Mouse (Mus musculus) frontal cortex, postnatal 10 days (tissue): ENCODE data around the gene Rac3.
A peak's percentile ranks its signal among the peaks of the same experiment; 100 is the strongest.
"Not testable (repeated sequence)": the region's sequence is repeated elsewhere in the genome, so short reads cannot be mapped to it uniquely, and the experiment has no call there.

ENCODE experiments used
- DNase-seq, 2 experiments: peaks; one replicate each; pipeline ENCODE4 v3.0.0; 2022; ENCODE audit warnings: low spot score in 2 of 2, mixed read lengths in 1 of 2

The Rac3 gene

DNA sequence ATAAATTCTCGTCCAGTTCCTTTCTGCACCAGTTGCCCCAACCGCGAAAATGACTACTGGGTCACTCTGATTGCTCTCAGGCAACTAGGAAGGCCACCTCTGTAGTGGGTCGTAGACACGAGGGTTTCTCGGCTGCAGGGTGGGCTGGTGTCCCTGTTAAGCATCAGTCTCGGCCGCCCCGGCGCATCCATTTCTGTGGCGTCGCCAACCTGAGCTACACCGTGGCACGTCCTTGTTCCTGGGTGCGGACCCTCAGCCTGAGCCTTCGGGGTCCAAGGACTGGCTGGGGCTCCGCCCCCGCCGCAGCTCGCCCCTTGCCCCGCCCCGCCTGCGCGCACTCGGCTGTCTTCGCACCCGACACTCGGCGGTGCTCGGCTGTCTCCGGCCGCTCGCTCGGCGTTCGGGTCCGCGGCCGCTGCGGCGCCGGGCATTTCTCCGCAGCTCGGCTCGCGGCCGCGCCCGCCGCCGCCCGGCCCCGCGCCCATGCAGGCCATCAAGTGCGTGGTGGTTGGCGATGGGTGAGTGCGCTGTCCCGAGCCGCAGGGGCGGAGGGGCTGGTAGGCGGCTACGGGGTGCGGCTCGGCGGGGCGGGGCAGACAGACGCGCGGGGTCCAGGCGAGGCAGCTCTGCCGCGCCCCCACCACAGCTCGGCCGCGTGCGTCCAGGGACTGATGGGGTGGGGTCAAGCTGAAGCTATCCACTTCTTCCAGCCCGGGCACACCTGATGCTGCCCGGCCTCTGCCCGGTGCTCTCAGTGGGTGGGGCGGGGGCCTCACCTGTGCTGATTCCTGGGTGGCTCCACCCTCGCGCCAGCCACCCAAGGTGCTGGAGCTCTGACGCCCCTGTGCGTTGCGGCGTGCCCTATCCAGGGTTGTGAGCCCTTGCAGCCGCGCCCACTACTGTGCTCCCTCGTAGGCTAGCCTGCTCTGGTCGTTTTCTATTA is at the start of gene Rac3:
Gene Rac3, plus strand, starts transcription at position 347 of the 943 bp plus-strand sequence.
- DNase-seq: peak in 1 of 2 experiments; percentile 76

DNA sequence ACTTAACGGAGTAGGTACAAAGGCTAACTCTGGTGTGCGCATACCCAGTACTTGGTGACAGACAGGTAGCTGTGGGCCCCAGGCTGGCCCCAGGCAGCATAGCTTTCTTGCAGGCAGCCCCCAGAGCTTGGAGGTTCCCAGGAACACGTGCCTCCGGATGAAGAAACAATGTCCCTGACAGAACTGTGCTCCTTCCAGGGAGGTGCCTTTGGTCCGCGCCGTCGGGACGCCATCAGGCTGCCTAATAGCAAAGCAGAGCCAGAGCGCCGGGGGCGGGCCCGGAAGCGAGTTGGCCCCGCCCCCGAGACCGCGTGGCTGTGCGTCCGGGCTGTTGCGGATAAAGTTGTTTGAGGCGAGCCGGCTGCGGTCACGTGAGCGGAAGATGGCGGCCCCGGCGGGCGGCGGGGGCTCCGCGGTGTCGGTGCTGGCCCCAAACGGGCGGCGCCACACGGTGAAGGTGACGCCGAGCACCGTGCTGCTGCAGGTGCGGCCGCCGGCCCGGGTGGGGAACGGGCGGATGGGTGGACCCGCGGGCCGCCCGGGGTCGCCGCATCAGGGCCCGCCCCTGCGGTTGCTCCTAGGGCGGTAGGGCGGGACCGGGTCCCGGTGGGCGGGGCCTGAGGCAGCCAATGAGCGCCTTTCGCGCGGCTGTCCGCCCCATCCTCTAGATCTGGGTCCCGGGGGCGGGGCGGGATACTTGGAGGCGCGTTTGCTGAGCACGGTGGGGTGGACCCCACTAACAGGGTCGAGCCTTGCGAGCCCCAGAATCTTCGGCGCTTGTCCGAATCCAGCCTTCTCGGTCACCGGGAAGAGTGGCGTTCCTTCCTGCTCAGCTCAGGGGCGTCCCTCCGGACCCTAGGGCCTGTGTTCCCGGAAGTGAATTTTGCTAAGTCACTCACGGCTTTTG is 48.3 kb upstream of the Rac3 start, which contains the start of gene Aspscr1:
Gene Aspscr1, plus strand, starts transcription at position 287 of the 907 bp plus-strand sequence.
- peak; percentile 92 to 93 for DNase-seq

DNA sequence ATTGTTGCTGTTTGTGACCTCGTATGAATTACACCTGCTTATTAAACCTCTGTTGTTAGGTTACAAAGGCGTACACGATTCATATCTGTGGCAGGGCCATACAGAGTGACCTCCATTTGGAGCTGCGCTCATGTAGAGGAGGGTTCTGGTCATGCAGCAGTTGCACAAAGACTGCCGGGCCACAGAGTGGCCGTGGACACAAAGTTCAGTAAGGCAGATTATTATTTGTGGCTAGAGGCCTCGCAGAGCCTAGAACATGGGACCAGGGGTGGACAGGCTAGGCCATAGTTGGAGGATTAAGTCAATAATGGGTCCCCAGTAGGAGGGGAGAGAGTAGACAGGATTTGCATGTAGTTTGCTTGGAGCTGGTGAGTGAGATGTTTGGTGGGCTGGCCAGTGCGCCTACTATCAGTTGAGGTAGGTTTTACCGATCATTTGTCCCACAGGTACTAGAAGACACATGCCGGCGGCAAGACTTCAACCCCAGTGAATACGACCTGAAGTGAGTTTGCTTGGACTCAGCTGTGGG is 47.6 kb upstream of the Rac3 start:
- DNase-seq: no peak

DNA sequence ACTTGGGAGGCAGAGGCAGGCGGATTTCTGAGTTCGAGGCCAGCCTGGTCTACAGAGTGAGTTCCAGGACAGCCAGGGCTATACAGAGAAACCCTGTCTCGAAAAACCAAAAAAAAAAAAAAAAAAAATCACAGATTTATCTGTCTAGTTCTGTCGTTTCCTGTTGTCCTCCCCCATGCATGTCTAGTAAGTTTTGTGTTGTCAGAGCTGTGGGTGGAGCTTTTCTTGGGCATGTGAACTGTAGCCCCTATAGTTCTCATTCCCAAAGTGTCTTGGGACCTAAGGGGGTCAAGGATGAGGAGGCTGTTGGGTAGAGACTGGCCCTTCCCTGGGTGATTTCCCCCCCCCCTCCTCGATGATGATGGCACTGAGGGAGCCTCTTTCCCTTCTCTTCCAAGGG is 45.4 kb upstream of the Rac3 start:
- DNase-seq: not testable (repeated sequence)

DNA sequence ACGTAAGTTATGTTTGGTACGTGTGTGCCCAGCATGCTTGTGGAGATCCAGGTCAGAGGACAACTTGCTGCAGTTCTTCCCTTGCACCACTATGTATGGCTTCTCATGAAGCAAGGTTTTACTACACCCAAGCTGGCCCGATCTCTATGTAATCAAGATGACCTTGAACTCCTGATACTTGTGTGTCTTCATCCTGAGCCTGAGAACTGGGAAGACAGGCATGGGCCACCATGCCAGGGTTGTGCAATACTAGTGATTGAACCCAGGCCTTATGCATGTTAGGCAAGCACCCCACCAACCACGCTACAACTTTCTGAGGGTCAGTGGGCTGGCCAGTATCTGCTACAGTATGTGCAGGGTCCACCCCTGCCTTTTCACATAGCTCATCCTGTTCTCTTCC is 44.3 kb upstream of the Rac3 start:
- no peak for DNase-seq

DNA sequence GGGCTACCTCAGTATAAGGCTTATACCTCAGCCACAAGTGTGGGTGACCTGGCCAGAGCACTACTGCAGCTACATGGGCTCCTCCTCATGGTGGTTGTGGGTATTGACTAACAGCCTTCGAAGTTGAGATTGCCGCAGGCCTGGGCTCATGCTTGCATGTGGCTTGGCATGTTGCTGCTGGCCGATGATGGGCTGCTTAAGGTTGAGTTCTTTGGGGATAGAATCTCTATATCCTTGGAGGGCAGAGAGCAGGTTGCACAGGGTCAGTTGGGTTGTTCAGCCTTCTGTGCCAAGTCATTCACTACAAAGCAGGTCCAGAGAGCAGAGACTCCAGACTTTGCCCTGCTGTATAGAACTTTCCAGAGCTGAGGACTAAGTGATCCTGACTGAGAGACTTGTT is 41.4 kb upstream of the Rac3 start:
- no peak for DNase-seq

- no peak for DNase-seq
Observed at GRCm38 (mm10) chr11:120682683-120683082, 38.6 kb upstream of the Rac3 start.

DNA sequence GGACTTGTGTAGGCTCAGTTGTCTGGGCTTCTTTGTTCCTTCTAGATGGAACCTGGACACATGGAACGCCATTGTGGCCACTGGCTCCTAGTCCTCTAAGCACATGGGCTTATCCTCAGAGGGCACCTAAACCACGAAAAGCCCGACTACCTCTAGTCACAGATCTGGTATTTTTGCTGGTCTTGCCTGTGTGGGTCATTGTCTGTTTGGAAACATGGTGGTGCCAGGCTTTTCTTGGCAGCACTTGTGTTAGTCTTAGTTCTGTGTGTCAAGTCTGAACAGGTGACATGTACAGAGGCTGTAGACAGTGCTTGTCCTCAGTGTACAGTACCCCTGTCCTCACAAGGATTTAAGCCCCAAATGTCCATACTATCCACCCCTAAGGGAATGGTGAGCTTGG is 37.7 kb upstream of the Rac3 start:
- DNase-seq: no peak

- DNase-seq: no peak
Observed at GRCm38 (mm10) chr11:120684086-120684485, 37.2 kb upstream of the Rac3 start.

GRCm38 (mm10) chr11:120684660-120685059 is 36.6 kb upstream of the Rac3 start:
- DNase-seq: no peak

GRCm38 (mm10) chr11:120686650-120687272 is 34.5 kb upstream of the Rac3 start:
- no peak for DNase-seq

- no peak for DNase-seq
Observed at GRCm38 (mm10) chr11:120689365-120689764, 31.9 kb upstream of the Rac3 start.

GRCm38 (mm10) chr11:120692471-120693011 is 28.7 kb upstream of the Rac3 start:
- DNase-seq: no peak

DNA sequence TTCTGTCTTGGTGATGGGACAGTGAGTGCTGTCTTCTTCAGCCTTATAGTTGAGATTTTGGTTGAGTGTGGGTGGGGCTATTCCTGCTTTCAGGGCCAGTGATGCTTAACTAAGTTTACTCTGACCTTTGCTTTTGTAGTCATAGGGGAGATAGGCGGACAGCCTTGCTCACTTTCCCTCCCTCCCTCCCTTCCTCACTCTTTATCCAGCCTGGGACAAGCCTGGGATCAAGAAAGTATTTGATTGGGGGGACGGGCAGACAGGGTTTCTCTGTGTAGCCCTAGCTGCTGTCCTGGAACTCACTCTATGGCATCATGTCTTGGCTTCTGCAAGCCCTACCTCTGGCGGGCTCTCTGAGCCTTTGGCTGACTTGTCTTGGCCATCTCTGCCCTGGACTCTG is 27.8 kb upstream of the Rac3 start:
- no peak for DNase-seq

DNA sequence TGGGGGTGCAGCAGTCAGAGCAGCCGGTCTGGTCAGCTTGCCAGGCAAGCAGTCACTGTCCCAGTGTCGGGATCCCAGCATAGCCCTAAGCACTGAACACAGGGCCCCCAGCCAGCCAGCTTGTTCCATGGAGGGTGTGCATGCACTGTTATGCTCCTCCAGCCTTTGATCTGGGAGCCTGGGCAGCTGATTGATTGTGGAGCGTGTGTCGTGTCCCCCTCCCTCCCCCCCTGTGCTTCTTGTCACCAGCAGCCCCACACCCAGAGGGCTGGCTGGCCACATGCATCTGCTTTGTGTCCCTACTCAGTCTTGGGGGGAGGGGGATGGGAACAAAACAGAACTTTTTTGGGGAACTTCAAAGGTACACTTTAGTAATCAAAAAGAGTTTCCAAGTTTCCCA is 26.1 kb upstream of the Rac3 start:
- no peak for DNase-seq

- no peak for DNase-seq
Observed at GRCm38 (mm10) chr11:120695641-120696040, 25.6 kb upstream of the Rac3 start.

DNA sequence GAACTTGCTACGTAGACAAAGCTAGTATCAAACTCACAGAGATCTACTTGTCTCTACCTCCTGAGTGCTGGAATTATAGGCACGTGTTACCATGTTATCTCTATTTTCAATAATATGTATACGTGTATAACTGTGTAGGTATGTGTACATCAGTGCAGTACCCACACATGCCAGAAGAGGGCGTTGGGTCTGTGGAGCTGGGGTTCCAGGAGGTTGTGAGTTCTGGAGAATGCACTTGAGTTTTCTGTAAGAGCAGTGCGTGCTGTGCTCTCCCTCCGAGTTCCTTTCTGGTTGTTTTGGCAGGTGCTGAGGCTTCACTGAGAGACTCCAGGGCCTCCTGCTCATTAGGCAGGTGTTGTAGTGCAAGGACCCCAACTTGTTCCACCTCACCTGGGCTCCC is 24.7 kb upstream of the Rac3 start:
- DNase-seq: no peak

DNA sequence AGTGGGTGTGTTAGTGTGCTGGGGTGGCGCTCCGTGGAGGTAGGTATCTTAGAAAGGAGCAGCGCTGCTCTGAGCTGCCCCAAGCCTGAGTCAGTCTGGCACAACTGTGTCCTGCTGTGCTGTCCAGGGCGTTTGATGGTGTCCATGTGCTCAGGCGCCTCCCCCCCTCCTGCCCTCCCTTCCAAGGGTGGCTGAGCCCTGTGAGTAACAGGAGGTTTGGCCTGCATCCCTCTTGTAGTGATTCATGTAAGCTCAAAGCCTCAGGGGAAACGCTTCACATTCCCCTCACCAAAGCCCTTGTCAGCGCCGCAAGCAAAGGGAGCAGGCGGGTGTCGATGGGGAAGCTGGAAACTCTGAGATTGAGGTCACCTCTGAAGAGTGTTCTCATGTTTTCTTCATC is 23.5 kb upstream of the Rac3 start:
- no peak for DNase-seq

GRCm38 (mm10) chr11:120703696-120704454 is 17.4 kb upstream of the Rac3 start:
- peak in 1 of 2 experiments; percentile 5 for DNase-seq

DNA sequence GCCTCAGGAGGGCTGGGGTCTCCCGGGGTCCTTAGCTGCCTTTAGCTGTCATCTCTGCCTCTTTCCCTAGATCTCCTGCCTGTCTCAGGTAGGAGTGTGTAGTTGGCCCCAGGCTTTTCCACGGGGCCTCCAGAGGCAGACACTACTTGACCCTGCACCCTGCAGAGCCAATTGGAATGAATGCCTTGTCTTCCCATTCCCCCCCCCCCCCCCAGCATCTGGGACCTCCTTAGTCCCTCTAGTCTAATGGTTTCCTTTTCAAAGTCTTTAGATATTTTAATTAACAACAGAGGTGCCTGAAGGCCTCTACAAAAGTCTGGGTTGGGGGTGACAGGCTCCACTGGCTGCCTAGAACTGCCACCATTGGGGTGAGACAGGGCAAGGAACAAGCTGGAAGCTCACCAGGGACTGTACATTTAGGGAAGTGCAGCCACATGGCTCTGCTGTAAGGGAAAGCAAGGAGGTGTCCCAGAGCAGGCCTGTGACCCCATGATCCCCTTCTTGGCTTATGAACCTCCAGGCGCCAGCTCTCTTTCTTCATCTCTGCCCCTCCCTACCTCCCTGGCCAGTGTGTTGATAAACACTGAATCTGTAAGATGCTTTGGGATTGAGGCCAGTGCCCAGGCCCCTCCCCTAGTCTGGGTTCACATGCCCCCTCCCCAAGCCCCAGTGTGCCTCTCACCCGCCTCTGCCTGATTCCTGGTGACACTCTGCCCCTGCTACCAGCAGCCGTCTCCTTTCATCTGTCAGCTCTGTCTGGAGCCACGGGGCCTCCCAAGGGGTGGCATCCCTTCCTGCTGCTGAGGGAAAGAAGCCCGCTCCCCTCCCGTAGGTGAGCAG is 16.6 kb upstream of the Rac3 start:
- peak in 1 of 2 experiments; percentile 4 for DNase-seq
